Mouse (Mus musculus): Measurements from ENCODE around the gene Tgfa.
A peak's percentile ranks its signal among the peaks of the same experiment; 100 is the strongest.

The Tgfa gene

GRCm38 (mm10) chr6:86188741-86189480 lies 6.1 kb upstream of the Tgfa start:
- no peak for DNase-seq (ENCODE audit: low spot score in 2 of 2)

DNA sequence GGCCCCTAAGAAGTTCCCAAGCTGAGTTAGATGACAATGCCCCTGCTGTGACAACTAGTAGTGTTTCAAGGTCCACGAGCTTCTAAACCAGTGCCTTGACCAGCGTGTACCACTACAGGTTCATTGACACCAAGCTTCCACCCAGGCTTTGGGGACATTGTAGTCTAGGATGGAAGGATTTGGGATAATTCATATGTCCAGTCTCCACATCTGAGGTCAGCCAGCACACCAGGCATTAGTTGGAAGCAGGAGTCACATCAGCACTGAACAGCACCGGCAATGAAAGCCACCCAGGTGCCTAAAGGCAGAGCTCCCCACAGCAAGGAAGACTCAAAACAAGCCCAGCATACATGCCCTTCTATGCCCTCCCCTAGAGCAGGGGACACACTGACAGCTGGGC lies 4.4 kb upstream of the Tgfa start:
- no peak for DNase-seq (ENCODE audit: low spot score in 2 of 2)

DNA sequence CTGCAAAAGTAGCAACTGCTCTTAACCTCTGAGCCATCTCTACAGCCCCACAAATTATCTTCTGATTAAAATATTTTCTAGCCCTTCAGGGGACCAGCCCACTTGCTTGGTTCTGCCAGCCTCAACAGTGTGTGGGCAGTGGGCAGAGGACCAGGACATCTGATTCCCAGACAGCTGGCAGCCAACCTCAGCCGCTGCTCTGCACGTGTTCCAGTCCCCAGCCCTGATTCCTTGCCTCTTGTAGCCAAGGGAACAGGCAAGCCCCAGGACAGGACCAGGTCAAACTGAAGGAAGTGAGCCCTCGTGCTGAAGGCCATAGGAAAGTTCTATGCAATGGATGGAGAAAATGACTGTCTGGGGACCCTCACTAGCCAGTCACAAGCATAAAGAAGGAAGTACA lies 2.0 kb upstream of the Tgfa start:
- no peak for DNase-seq (ENCODE audit: low spot score in 2 of 2)

DNA sequence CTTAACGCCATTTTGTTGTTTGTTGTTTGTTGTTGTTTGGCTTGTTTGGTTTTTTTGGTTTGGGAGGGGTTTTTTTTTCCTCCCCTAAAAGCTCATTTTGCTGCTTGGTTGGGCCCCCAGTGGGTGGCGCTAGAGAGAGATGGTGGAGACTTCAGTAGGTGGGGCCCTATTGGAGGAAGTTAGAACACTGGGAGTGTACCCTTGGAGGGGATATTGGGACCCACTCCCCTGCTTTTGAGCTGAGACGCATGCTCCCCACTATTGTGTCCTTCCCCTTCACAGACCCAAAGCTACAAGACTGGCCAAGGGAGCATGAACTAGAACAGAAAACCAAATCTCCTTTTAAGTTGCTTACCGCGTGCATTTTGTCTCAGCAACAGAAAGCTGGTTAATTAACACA lies 1.1 kb upstream of the Tgfa start:
- peak in 1 of 2 experiments; percentile 42 for DNase-seq (ENCODE audit: low spot score in 2 of 2)

DNA sequence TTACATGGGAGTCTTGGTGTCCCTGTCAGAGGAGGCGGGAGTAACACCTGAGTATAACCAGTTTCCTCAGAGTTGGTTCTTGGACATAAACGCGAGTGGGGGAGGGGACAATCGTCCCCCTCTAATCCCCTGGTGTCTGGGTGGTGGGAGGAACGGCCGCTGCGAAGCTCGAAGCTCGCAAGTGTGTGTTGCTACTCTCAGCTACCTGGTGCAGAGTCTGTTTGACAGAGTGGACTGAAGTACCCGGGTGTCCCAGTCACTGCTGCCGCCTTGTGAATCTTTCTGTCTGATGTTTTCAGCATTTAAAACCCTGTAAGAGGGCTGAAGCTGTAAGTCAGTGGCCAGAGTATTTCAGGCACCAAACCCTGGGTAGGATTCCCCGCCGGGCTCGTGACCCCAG lies 1.0 kb downstream of the Tgfa start:
- DNase-seq (ENCODE audit: low spot score in 2 of 2): no peak

DNA sequence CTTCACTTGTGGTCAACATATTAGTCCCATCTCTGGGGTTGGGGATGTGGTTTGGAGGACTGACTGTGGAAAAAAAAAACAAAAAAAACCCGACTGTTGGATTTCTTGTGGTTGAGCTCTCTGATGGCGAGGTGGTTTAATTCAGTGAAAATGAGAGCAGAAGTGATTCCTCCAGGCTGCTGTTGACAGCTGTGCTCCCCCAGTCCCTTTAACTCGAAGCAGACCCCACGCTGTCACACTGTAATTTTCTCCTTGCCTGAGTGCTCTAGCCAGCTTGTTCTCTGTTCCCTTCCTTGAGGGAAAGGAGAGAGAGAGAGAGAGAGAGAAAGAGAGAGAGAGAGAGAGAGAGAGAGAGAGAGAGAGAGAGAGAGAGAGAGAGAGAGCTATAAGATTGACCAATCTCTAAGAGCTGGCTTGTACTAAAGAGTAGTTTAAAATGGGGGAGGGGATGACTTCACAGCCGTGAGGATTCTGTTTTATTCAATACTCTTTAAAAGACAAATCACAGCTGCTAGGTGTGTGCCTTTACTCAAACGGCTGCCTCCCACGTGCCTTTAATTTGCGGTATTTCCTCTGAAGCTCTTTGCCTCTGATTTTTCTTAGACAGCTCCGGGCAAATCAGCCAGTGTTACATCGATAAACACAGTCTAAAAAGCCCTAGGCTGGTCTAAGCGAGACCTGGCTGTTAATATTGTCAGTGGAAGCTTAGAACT lies 2.3 kb downstream of the Tgfa start:
- no peak for DNase-seq (ENCODE audit: low spot score in 2 of 2)

GRCm38 (mm10) chr6:86200934-86201333 lies 5.9 kb downstream of the Tgfa start:
- DNase-seq (ENCODE audit: low spot score in 2 of 2): no peak

DNA sequence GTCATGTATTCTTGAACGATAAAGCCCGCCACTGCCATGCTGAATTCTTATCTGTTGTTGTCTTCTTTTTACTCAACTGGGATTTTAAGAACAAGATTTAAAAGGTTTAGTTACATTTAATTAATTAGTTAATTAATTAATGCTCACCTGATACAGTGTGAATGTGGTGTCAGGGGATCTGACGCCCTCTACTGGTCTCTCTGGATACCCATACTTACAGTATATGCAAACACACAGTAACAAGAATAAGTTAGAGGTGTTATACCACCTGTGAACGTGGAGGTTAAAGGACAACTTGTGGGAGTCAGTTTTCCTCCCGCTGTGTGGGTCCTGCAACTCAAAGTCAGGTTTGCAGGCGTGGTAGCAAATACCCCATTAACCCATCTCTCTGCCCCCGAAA lies 8.1 kb downstream of the Tgfa start:
- no peak for DNase-seq (ENCODE audit: low spot score in 2 of 2)

- no peak for DNase-seq (ENCODE audit: low spot score in 2 of 2)
These were observed 11.0 kb downstream of the Tgfa start for GRCm38 (mm10) chr6:86206014-86206413.

DNA sequence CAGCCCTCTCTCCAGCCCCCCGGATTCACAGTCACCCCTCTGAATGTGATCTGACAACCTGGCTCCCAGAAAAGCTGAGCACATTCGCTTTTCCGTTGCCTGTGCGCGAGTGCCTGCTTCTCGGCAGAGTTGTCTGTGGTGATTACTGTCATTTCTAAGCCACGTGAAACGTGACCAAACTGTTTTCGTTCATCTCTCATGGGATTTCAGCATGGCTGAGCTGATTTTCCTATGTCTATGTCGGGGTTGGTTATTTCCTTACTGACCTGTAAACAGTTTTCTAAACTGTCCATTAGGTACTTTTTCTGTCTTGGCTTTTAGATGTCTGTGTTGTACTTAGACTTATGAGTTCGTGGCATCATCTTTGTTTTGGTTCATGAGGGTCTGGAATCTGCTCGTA lies 12.0 kb downstream of the Tgfa start:
- DNase-seq (ENCODE audit: low spot score in 2 of 2): no peak

- no peak for DNase-seq (ENCODE audit: low spot score in 2 of 2)
These were observed 14.4 kb downstream of the Tgfa start for GRCm38 (mm10) chr6:86209133-86210016.

DNA sequence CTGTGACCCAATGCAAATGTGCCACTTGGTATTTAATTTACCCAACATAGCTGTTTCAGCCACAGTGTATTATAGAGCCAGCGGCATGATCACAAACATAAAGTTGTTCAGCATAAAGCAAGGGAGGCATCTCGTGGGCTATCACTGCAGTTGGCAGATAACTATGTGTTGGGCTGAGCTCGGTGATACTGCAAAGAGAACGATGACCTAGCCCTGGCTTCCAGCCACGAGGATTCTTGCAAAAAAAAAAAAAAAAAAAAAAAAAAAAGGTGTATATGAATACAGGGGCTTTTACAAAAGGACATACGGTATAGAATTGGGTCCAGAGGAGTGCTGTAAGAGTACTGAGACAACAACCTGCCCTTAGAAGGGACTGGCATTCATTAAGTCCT lies 15.0 kb downstream of the Tgfa start:
- no peak for DNase-seq (ENCODE audit: low spot score in 2 of 2)

DNA sequence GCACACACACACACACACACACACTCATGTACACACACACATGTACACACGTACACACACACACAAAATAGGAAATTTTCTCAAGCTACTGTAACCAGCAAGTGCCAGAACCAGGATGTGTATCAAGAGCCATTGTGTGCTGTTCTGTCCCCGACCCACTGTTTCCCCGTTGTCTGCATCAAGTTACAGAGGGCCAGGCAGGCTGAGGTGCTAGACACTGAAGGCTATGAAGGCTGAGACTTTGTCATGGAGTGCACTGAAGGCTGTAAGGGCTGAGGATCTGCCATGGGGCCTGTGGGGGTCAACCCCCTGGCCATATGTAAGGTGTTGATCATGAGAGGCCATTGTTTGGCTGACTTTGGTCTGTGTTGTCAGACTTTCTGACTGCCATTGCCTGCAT lies 15.6 kb downstream of the Tgfa start:
- DNase-seq (ENCODE audit: low spot score in 2 of 2): no peak

DNA sequence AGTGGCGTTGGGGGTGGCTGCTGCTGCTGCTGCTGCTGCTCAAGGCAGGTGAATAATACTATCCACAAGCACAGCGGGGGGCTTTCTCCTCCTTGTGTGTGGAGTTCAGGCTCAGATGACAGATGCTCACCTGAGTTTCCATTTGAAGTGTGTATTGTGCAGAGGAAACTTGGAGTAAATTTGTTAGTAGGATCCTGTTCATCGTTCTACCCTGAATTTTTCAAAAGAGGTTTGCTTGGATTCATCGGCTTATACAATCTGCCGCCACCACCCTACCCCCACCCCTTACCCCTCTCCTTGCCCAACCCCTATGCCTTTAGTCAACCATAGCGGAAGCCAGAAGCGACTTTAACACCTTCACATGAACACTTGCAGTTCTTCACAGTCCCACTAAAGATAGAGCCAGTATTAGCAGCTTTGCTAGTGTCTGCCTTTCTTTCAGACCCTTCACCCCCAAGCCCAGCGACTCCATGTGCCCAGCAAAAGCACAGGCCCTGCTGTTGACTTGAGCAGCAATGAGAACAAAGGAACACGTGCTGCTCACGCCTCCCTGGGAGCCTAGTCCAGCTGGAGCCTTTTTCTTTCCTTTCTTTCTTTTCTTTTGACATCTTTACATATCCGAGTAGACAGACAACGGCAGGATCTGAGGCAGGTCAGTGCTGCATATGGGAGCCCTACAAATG lies 16.2 kb downstream of the Tgfa start:
- DNase-seq (ENCODE audit: low spot score in 2 of 2): no peak

DNA sequence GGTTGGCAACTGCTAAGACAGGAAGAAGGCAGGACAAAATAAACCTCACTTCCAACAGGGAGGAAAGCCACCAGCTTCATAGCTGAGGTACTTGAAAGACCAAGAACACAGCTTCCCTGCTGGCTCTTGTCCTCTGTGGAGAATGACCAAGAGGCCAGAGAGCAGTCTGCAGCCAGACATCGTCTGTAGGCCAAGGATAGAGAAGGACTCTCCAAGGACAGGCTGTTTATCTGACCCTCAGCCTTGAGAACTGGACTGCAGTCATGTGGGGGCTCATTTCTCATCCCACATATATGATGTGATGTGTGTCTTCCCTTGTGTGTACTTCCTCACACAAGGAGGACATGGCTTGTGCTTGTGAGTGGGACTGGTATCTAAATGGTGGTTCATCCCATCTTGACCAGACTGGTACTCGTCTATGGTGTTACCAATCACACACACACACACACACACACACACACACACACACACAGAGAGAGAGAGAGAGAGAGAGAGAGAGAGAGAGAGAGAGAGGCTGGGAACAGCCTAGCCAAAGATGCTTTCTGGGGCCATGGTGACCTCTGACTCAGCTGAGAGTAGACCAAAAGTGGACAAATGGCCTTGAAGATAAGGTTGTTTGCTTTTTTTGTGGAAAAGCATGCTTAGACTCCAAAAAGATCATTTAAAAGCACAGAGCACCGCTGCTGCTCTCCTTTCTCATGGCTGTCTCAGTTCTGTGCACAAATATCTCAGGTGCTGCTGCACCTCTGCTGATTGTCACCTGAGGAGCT lies 18.0 kb downstream of the Tgfa start:
- DNase-seq (ENCODE audit: low spot score in 2 of 2): no peak

GRCm38 (mm10) chr6:86218066-86218465 lies 23.0 kb downstream of the Tgfa start:
- no peak for DNase-seq (ENCODE audit: low spot score in 2 of 2)

- no peak for DNase-seq (ENCODE audit: low spot score in 2 of 2)
These were observed 23.7 kb downstream of the Tgfa start for GRCm38 (mm10) chr6:86218739-86219138.

GRCm38 (mm10) chr6:86219494-86219893 lies 24.5 kb downstream of the Tgfa start:
- DNase-seq (ENCODE audit: low spot score in 2 of 2): no peak

- DNase-seq (ENCODE audit: low spot score in 2 of 2): no peak
These were observed 25.1 kb downstream of the Tgfa start for GRCm38 (mm10) chr6:86220171-86220570.

DNA sequence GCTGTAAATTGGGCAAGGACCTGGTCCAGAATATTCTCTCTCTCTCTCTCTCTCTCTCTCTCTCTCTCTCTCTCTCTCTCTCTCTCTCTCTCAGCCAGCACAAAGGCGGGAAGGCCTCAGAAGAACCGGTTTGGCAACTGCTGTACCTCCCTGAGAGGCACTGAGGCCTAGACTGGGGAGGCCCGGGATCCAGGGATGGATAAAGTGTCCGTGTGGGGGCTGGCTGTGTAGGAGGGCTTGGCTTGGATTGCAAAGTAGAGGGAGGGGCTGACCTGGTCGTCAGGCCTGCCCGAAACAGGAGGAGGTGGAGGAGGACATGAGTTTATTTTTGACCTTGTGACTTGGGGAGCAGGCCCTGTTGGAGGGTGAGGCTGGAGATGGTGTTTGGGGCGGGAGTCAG lies 27.4 kb downstream of the Tgfa start:
- no peak for DNase-seq (ENCODE audit: low spot score in 2 of 2)

DNA sequence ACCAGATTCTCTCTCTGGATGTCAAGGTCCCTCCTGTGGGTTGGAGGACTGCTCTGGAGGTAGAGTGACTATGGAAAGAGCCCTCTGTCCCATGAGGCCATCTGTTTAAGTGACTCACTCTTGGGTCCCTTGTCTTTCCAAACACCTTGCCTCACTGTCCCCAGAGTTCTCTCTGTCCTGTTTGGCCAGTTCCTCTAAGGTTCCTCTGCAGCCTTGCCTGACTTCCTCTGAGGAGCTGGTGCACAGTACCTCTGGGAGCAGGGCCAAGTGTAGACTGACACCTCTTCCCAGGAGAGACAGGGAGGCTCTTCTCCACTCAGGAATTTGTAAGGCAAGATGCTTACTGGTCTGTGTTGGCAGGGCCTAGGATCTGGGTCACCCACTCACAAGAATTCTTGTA lies 30.6 kb downstream of the Tgfa start:
- no peak for DNase-seq (ENCODE audit: low spot score in 2 of 2)

Measured in frontal cortex, postnatal 14 days (tissue).